Mouse (Mus musculus) intestine, postnatal 0 days (tissue): ENCODE data around the gene Gm10563. TPM values are rescaled to one million over a fixed set of nuclear protein-coding genes. Genes with fewer than 3 reads are reported as not detected.

Experiments used
- ATAC-seq: fragments of 200-750 bp; cut with Nextera tagmentation; 2 replicates; pipeline ENCODE4 v1.8.0; 2017; ENCODE audit warnings: mild to moderate bottlenecking, moderate TSS enrichment, moderate library complexity
- H3K27ac ChIP-seq: fragments of 300-500 bp; sonication (generic); 2 replicates; pipeline ENCODE4 v1.5.1; 2014; ENCODE audit warnings: mild to moderate bottlenecking, low read depth, low read length, moderate library complexity
- H3K27me3 ChIP-seq: fragments of 300-500 bp; sonication (generic); replicated peaks from 2 replicates; pipeline ENCODE4 v1.6.1; 2014; ENCODE audit warnings: low read length, mixed read lengths; ENCODE audit not compliant: control insufficient read depth, insufficient read depth
- H3K36me3 ChIP-seq: fragments of 300-500 bp; sonication (generic); 2 replicates; pipeline ENCODE4 v1.6.1; 2014; ENCODE audit warnings: mild to moderate bottlenecking, moderate library complexity; ENCODE audit not compliant: control insufficient read depth, insufficient read depth
- H3K4me1 ChIP-seq: fragments of 300-500 bp; sonication (generic); replicated peaks from 2 replicates; pipeline ENCODE4 v1.6.1; 2014; ENCODE audit warnings: antibody characterized with exemption, low read length, mixed read lengths; ENCODE audit not compliant: control insufficient read depth, insufficient read depth
- H3K4me2 ChIP-seq: fragments of 300-500 bp; sonication (generic); replicated peaks from 2 replicates; pipeline ENCODE4 v1.6.1; 2014; ENCODE audit warnings: low read depth, mild to moderate bottlenecking, moderate library complexity
- H3K4me3 ChIP-seq: fragments of 300-500 bp; sonication (generic); 2 replicates; pipeline ENCODE4 v1.5.1; 2014; ENCODE audit warnings: low read depth, low read length
- H3K9ac ChIP-seq: fragments of 300-500 bp; sonication (generic); 2 replicates; pipeline ENCODE4 v1.6.1; 2014; ENCODE audit warnings: mild to moderate bottlenecking, low read depth, low read length
- H3K9me3 ChIP-seq: fragments of 300-500 bp; sonication (generic); 2 replicates; pipeline ENCODE4 v1.6.1; 2016; ENCODE audit warnings: mixed run types; ENCODE audit not compliant: control insufficient read depth
- CTCF ChIP-seq: sonication (generic); IDR thresholded peaks from 2 replicates; pipeline ENCODE4 v1.5.1; 2016; ENCODE audit warnings: low read depth, mild to moderate bottlenecking, control low read depth, antibody characterized with exemption, moderate library complexity
- WGBS: fragments of 180-500 bp; shearing (Covaris S2); extraction: QIAGEN DNeasy Blood & Tissue Kit; methylation state at CpG from one replicate; pipeline ENCODE4 v1.1.7; 2014; 5-methylcytosine and 5-hydroxymethylcytosine counted together
- polyA plus RNA-seq: library from polyadenylated mRNA; unstranded; fragments of >200 nt; fragmentation: Nextera tagmentation; extraction: Ambion mirVana; gene quantifications from 2 replicates; pipeline ENCODE4 v1.2.1, GENCODE M21; 2015

Gene Gm10563
- polyA plus RNA-seq, 1 experiment from 2014 or later: not detected

GRCm38 (mm10) chr4:155606825-155607224 lies 38.4 kb downstream of the Gm10563 start:
- WGBS: 67% methylated on average over 2 of the region's 2 CpGs
- ATAC-seq: no peak

GRCm38 (mm10) chr4:155605132-155605531 lies 40.1 kb downstream of the Gm10563 start:
- no peak for TF ChIP-seq CTCF
- ATAC-seq: no peak
- Histone ChIP-seq H3K27ac (no peak overlapping the region), H3K9ac (no peak overlapping the region), H3K9me3 (no peaks in the 10 kb centered on the region), H3K4me3 (no peak overlapping the region), H3K4me2 (no peak overlapping the region), H3K36me3 (peaks cover 10% of the 10 kb centered on the region; the same call in 1 of the 2 replicates), H3K4me1 (no peaks in the 10 kb centered on the region), H3K27me3 (no peaks in the 10 kb centered on the region)
- WGBS: 69% methylated on average over 4 of the region's 4 CpGs

More at GRCm38 (mm10) chr4:155606825-155607224, 38.4 kb downstream of the Gm10563 start:
- Histone ChIP-seq H3K27me3 (no peaks in the 10 kb centered on the region), H3K9me3 (no peaks in the 10 kb centered on the region), H3K4me3 (no peak overlapping the region), H3K4me2 (no peak overlapping the region), H3K9ac (no peak overlapping the region), H3K27ac (no peak overlapping the region), H3K36me3 (peaks cover 13% of the 10 kb centered on the region; the same call in 1 of the 2 replicates), H3K4me1 (no peaks in the 10 kb centered on the region)
- no peak for TF ChIP-seq CTCF

- no peak for TF ChIP-seq CTCF
- Histone ChIP-seq H3K36me3 (peaks cover 5% of the 10 kb centered on the region; the same call in 1 of the 2 replicates), H3K27ac (no peak overlapping the region), H3K4me3 (no peak overlapping the region), H3K4me2 (no peak overlapping the region), H3K9ac (no peak overlapping the region), H3K9me3 (no peaks in the 10 kb centered on the region), H3K27me3 (no peaks in the 10 kb centered on the region), H3K4me1 (no peaks in the 10 kb centered on the region)
- ATAC-seq: no peak
- 94% methylated on average over 6 of the region's 6 CpGs for WGBS
These were observed 41.4 kb downstream of the Gm10563 start for GRCm38 (mm10) chr4:155603801-155604200.

- ATAC-seq: no peak
- peak overlapping the region; percentile 98 for H3K4me3 ChIP-seq
- H3K4me1 ChIP-seq: no peaks in the 10 kb centered on the region
- 79% methylated on average over 1 of the region's 1 CpGs for WGBS
- no peak for TF ChIP-seq CTCF
- H3K36me3 ChIP-seq: peaks cover 5% of the 10 kb centered on the region; the same call in 1 of the 2 replicates
- H3K27ac ChIP-seq: no peak overlapping the region
- H3K4me2 ChIP-seq: peak overlapping the region; percentile 97; the same call in 1 of the 2 replicates
- no peaks in the 10 kb centered on the region for H3K9me3 ChIP-seq
- no peaks in the 10 kb centered on the region for H3K27me3 ChIP-seq
- H3K9ac ChIP-seq: no peak overlapping the region; the same call in 1 of the 2 replicates
These were observed 42.5 kb downstream of the Gm10563 start for GRCm38 (mm10) chr4:155602753-155603152.

- no peaks in the 10 kb centered on the region for H3K9me3 ChIP-seq
- 2% methylated on average over 31 of the region's 31 CpGs for WGBS
- no peaks in the 10 kb centered on the region for H3K4me1 ChIP-seq
- H3K4me3 ChIP-seq: peak overlapping the region; percentile 98
- peak overlapping the region; percentile 92 for H3K9ac ChIP-seq
- H3K36me3 ChIP-seq: peaks cover 5% of the 10 kb centered on the region; the same call in 1 of the 2 replicates
- peak overlapping the region; percentile 97 for H3K4me2 ChIP-seq
- peak; percentile 17 for ATAC-seq
- peak overlapping the region; percentile 97 for H3K27ac ChIP-seq
- TF ChIP-seq CTCF: no peak
- H3K27me3 ChIP-seq: no peaks in the 10 kb centered on the region
These were observed 43.2 kb downstream of the Gm10563 start for GRCm38 (mm10) chr4:155601997-155602456.

- Histone ChIP-seq H3K9me3 (no peaks in the 10 kb centered on the region), H3K4me2 (peak within 1 kb of the TSS; percentile 97), H3K4me3 (peak within 1 kb of the TSS; percentile 98), H3K9ac (peak within 1 kb of the TSS; percentile 92), H3K27me3 (no peaks in the 10 kb centered on the region), H3K27ac (peak within 1 kb of the TSS; percentile 97), H3K4me1 (no peaks in the 10 kb centered on the region), H3K36me3 (peaks cover 5% of the 10 kb centered on the region; the same call in 1 of the 2 replicates)
- WGBS: under 1% methylated on average over 65 of the region's 65 CpGs
- TF ChIP-seq CTCF: peak; percentile 61
- ATAC-seq: peak; percentile 95
These were observed 43.9 kb downstream of the Gm10563 start, which contains the start of gene Slc35e2 for GRCm38 (mm10) chr4:155601091-155601996. Gene Slc35e2 (plus strand): TSS chr4:155601416.
